Mouse (Mus musculus): ENCODE measurements at regions not wholly inside any gene's neighbourhood (a gene's known extent, or its start where the extent isn't known, plus 50 kb on each side); places are given as distances from the start of the nearest gene placed in this dataset.

GRCm38 (mm10) chr13:15802043-15802795, 209.4 kb upstream of the Inhba start:
- 68% methylated on average over 16 of the region's 16 CpGs for WGBS
- Histone ChIP-seq H3K4me2 (replicated peaks) (no peak overlapping the region), H3K9ac (no peak overlapping the region), H3K9me3 (no peaks in the 10 kb centered on the region), H3K27me3 (no peaks in the 10 kb centered on the region), H3K36me3 (no peaks in the 10 kb centered on the region), H3K27ac (no peak overlapping the region), H3K4me3 (no peak overlapping the region), H3K4me1 (no peaks in the 10 kb centered on the region)
- 0 out of 2 replicates have a peak, but pooled peaks have one; percentile 75 for ATAC-seq (ENCODE audit: insufficient number of reproducible peaks, insufficient read depth, low FRiP score, low TSS enrichment)

GRCm38 (mm10) chr13:15803965-15804364, 207.7 kb upstream of the Inhba start:
- Histone ChIP-seq H3K9me3 (no peaks in the 10 kb centered on the region), H3K27me3 (no peaks in the 10 kb centered on the region), H3K4me2 (replicated peaks) (no peak overlapping the region), H3K4me1 (no peaks in the 10 kb centered on the region), H3K36me3 (no peaks in the 10 kb centered on the region), H3K27ac (no peak overlapping the region), H3K4me3 (no peak overlapping the region), H3K9ac (no peak overlapping the region)
- no peak for ATAC-seq (ENCODE audit: insufficient number of reproducible peaks, insufficient read depth, low FRiP score, low TSS enrichment)
- 53% methylated on average over 1 of the region's 1 CpGs for WGBS

- Histone ChIP-seq H3K9me3 (no peaks in the 10 kb centered on the region), H3K4me3 (no peak overlapping the region), H3K4me1 (no peaks in the 10 kb centered on the region), H3K36me3 (no peaks in the 10 kb centered on the region), H3K9ac (no peak overlapping the region), H3K4me2 (replicated peaks) (no peak overlapping the region), H3K27ac (no peak overlapping the region), H3K27me3 (no peaks in the 10 kb centered on the region)
- WGBS, result 93% methylated on average over 4 of the region's 4 CpGs
- no peak for ATAC-seq (ENCODE audit: insufficient number of reproducible peaks, insufficient read depth, low FRiP score, low TSS enrichment)
Observed at GRCm38 (mm10) chr13:15806925-15807324, 204.7 kb upstream of the Inhba start.

- WGBS, result 41% methylated on average over 1 of the region's 1 CpGs
- Histone ChIP-seq H3K9ac (no peak overlapping the region), H3K27ac (no peak overlapping the region), H3K4me1 (no peaks in the 10 kb centered on the region), H3K4me3 (no peak overlapping the region), H3K36me3 (no peaks in the 10 kb centered on the region), H3K27me3 (no peaks in the 10 kb centered on the region), H3K9me3 (no peaks in the 10 kb centered on the region), H3K4me2 (replicated peaks) (no peak overlapping the region)
- no peak for ATAC-seq (ENCODE audit: insufficient number of reproducible peaks, insufficient read depth, low FRiP score, low TSS enrichment)
Observed at GRCm38 (mm10) chr13:15822261-15822850, 189.3 kb upstream of the Inhba start.

GRCm38 (mm10) chr13:15845806-15846205, 165.8 kb upstream of the Inhba start:
- Histone ChIP-seq H3K4me2 (replicated peaks) (no peak overlapping the region), H3K4me3 (no peak overlapping the region), H3K27ac (no peak overlapping the region), H3K9me3 (no peaks in the 10 kb centered on the region), H3K27me3 (no peaks in the 10 kb centered on the region), H3K36me3 (no peaks in the 10 kb centered on the region), H3K4me1 (no peaks in the 10 kb centered on the region), H3K9ac (no peak overlapping the region)
- ATAC-seq (ENCODE audit: insufficient number of reproducible peaks, insufficient read depth, low FRiP score, low TSS enrichment), result no peak

GRCm38 (mm10) chr13:15848017-15848416, 163.6 kb upstream of the Inhba start:
- Histone ChIP-seq H3K27ac (no peak overlapping the region), H3K4me3 (no peak overlapping the region), H3K9me3 (no peaks in the 10 kb centered on the region), H3K4me1 (no peaks in the 10 kb centered on the region), H3K4me2 (replicated peaks) (no peak overlapping the region), H3K9ac (no peak overlapping the region), H3K27me3 (no peaks in the 10 kb centered on the region), H3K36me3 (no peaks in the 10 kb centered on the region)
- 87% methylated on average over 5 of the region's 5 CpGs for WGBS
- ATAC-seq (ENCODE audit: insufficient number of reproducible peaks, insufficient read depth, low FRiP score, low TSS enrichment), result no peak

- no peak overlapping the region for H3K27ac ChIP-seq
- WGBS, result 67% methylated on average over 3 of the region's 3 CpGs
- no peak overlapping the region for H3K9ac ChIP-seq
- H3K9me3 ChIP-seq, result no peaks in the 10 kb centered on the region
- ATAC-seq (ENCODE audit: insufficient number of reproducible peaks, insufficient read depth, low FRiP score, low TSS enrichment), result no peak
- no peaks in the 10 kb centered on the region for H3K4me1 ChIP-seq
- H3K4me2 ChIP-seq (replicated peaks), result no peak overlapping the region
- H3K36me3 ChIP-seq, result no peaks in the 10 kb centered on the region
- no peak overlapping the region for H3K4me3 ChIP-seq
- H3K27me3 ChIP-seq, result no peaks in the 10 kb centered on the region
Observed at GRCm38 (mm10) chr13:15849129-15849528, 162.5 kb upstream of the Inhba start.

- no peak for ATAC-seq (ENCODE audit: insufficient number of reproducible peaks, insufficient read depth, low FRiP score, low TSS enrichment)
- 81% methylated on average over 2 of the region's 2 CpGs for WGBS
- no peaks in the 10 kb centered on the region for H3K9me3 ChIP-seq
Observed at GRCm38 (mm10) chr13:15850358-15850757, 161.3 kb upstream of the Inhba start.

GRCm38 (mm10) chr13:15853022-15853566, 158.6 kb upstream of the Inhba start:
- ATAC-seq (ENCODE audit: insufficient number of reproducible peaks, insufficient read depth, low FRiP score, low TSS enrichment), result no peak
- no peak overlapping the region for H3K4me3 ChIP-seq

More at GRCm38 (mm10) chr13:15850358-15850757, 161.3 kb upstream of the Inhba start:
- Histone ChIP-seq H3K36me3 (no peaks in the 10 kb centered on the region), H3K4me2 (replicated peaks) (no peak overlapping the region), H3K4me3 (no peak overlapping the region), H3K27me3 (no peaks in the 10 kb centered on the region), H3K27ac (no peak overlapping the region), H3K9ac (no peak overlapping the region), H3K4me1 (no peaks in the 10 kb centered on the region)

GRCm38 (mm10) chr13:15862941-15863340, 148.7 kb upstream of the Inhba start:
- Histone ChIP-seq H3K27me3 (no peaks in the 10 kb centered on the region), H3K4me2 (replicated peaks) (no peak overlapping the region), H3K9me3 (no peaks in the 10 kb centered on the region), H3K9ac (no peak overlapping the region), H3K27ac (no peak overlapping the region), H3K4me1 (no peaks in the 10 kb centered on the region), H3K36me3 (no peaks in the 10 kb centered on the region), H3K4me3 (no peak overlapping the region)
- no peak for ATAC-seq (ENCODE audit: insufficient number of reproducible peaks, insufficient read depth, low FRiP score, low TSS enrichment)

More at GRCm38 (mm10) chr13:15853022-15853566, 158.6 kb upstream of the Inhba start:
- Histone ChIP-seq H3K4me2 (replicated peaks) (no peak overlapping the region), H3K9ac (no peak overlapping the region), H3K36me3 (no peaks in the 10 kb centered on the region), H3K27ac (no peak overlapping the region), H3K4me1 (no peaks in the 10 kb centered on the region), H3K9me3 (no peaks in the 10 kb centered on the region), H3K27me3 (no peaks in the 10 kb centered on the region)

- H3K4me2 ChIP-seq (replicated peaks), result no peak overlapping the region
- no peaks in the 10 kb centered on the region for H3K27me3 ChIP-seq
- WGBS, result 43% methylated on average over 3 of the region's 3 CpGs
- H3K36me3 ChIP-seq, result no peaks in the 10 kb centered on the region
- H3K27ac ChIP-seq, result no peak overlapping the region
- no peaks in the 10 kb centered on the region for H3K4me1 ChIP-seq
- H3K4me3 ChIP-seq, result no peak overlapping the region
- H3K9ac ChIP-seq, result no peak overlapping the region
- no peaks in the 10 kb centered on the region for H3K9me3 ChIP-seq
- ATAC-seq (ENCODE audit: insufficient number of reproducible peaks, insufficient read depth, low FRiP score, low TSS enrichment), result no peak
Observed at GRCm38 (mm10) chr13:15863344-15863743, 148.3 kb upstream of the Inhba start.

- ATAC-seq (ENCODE audit: insufficient number of reproducible peaks, insufficient read depth, low FRiP score, low TSS enrichment), result no peak
Observed at GRCm38 (mm10) chr13:15867046-15867561, 144.5 kb upstream of the Inhba start.

More at GRCm38 (mm10) chr13:15867046-15867561, 144.5 kb upstream of the Inhba start:
- Histone ChIP-seq H3K4me3 (no peak overlapping the region), H3K9me3 (no peaks in the 10 kb centered on the region), H3K27me3 (no peaks in the 10 kb centered on the region), H3K4me2 (replicated peaks) (no peak overlapping the region), H3K36me3 (no peaks in the 10 kb centered on the region), H3K27ac (no peak overlapping the region), H3K9ac (no peak overlapping the region), H3K4me1 (no peaks in the 10 kb centered on the region)
- WGBS, result 27% methylated on average over 5 of the region's 5 CpGs
